Mouse (Mus musculus) testis, adult 2 months (tissue): ENCODE measurements around the gene Senp1.

Source experiments
- CTCF ChIP-seq: fragments of 200-500 bp; IDR thresholded peaks from 2 replicates; pipeline ENCODE4 v1.5.1; 2012; ENCODE audit warnings: low read depth, mild to moderate bottlenecking, inconsistent platforms, low read length, moderate library complexity; ENCODE audit not compliant: control insufficient read depth, insufficient read depth, insufficient replicate concordance
- POLR2A ChIP-seq: fragments of 200-500 bp; IDR thresholded peaks from 2 replicates; pipeline ENCODE4 v1.6.1; 2012; ENCODE audit warnings: low read depth, mild to moderate bottlenecking, inconsistent platforms, low read length, moderate library complexity; ENCODE audit not compliant: control insufficient read depth

DNA sequence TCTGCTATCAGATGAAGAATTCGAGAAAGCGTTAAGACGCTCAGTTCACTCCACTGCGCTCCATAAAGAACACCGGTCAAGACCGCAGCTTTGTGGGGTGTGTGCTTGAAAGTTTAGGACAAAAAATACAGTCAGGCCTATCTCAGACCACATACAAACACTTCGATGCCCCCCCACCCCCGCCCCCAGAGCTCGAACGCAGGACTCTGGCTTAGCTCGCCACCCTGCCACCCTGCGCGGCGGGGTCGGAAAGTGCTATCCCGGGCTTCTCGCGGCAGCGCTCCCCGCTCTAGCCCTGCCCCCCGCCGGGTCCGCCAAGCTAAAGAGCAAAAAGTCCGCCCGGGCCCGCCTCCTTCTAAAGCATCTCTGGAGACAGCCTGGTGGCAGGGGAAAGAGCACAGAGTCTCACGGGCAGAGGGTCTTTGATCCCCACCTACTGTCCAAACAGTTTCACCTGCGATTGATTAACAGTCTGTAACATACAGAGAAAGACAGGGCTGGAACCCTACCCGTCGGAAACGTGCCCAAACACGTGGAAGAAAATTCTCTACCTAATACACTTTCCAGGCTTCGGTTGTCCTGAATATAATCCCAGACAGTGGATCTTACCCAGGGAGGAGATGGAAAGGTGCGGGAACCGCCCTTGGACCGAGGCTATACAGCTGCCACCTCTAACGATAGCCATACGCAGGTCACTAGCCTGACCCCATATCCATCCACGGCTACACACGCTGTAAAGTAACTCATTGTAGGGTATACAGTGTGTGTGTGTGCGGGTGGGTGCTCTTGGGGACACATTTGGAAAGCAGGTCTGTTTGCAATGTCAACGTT lies 90.3 kb downstream of the Senp1 start:
- TF ChIP-seq CTCF (no peak), POLR2A (no peak)
